Mouse (Mus musculus) heart, embryonic 14.5 days (tissue): ENCODE results near the gene Irf2. TPM values are rescaled to one million over a fixed set of nuclear protein-coding genes. Genes with fewer than 3 reads are reported as not detected.

Experiments
- ATAC-seq: fragments of 200-750 bp; cut with Nextera tagmentation; 2 replicates; pipeline ENCODE4 v1.8.0; 2017; ENCODE audit warnings: low read depth, moderate TSS enrichment; ENCODE audit not compliant: insufficient number of reproducible peaks, insufficient read depth, low FRiP score
- H3K27ac ChIP-seq, 2 experiments: fragments of 200-500 bp in 1 of 2; fragments of 300-500 bp in 1 of 2; sonication (generic) in 1 of 2; replicated peaks in 1 of 2; 2 replicates each; pipeline ENCODE4 v1.5.1; 2012 to 2014; ENCODE audit warnings: low read depth in 2 of 2, low read length in 2 of 2, control low read depth in 1 of 2, mild to moderate bottlenecking in 1 of 2, mixed read lengths in 1 of 2; ENCODE audit not compliant: control insufficient read depth in 1 of 2, insufficient read depth in 1 of 2
- H3K27me3 ChIP-seq: fragments of 300-500 bp; sonication (generic); 2 replicates; pipeline ENCODE4 v1.6.1; 2014; ENCODE audit warnings: mild to moderate bottlenecking, low read length, control low read depth; ENCODE audit not compliant: control insufficient read depth, insufficient read depth
- H3K36me3 ChIP-seq: fragments of 300-500 bp; sonication (generic); 2 replicates; pipeline ENCODE4 v1.6.1; 2014; ENCODE audit warnings: mild to moderate bottlenecking, control low read depth, low read length, mixed read lengths; ENCODE audit not compliant: control insufficient read depth, insufficient read depth
- H3K4me1 ChIP-seq, 2 experiments: fragments of 200-500 bp in 1 of 2; fragments of 300-500 bp in 1 of 2; sonication (generic) in 1 of 2; 2 replicates each; pipeline ENCODE4 v1.6.1; 2012 to 2014; ENCODE audit warnings: low read length in 2 of 2, control low read depth in 1 of 2, mixed read lengths in 1 of 2; ENCODE audit not compliant: control insufficient read depth in 2 of 2, insufficient read depth in 2 of 2
- H3K4me2 ChIP-seq: fragments of 300-500 bp; sonication (generic); 2 replicates; pipeline ENCODE4 v1.6.1; 2014; ENCODE audit warnings: mild to moderate bottlenecking, low read length
- H3K4me3 ChIP-seq, 2 experiments: fragments of 200-500 bp in 1 of 2; fragments of 300-500 bp in 1 of 2; sonication (generic) in 1 of 2; 2 replicates each; pipeline ENCODE4 v1.5.1; 2012 to 2014; ENCODE audit warnings: low read length in 2 of 2, mild to moderate bottlenecking in 2 of 2, control low read depth in 1 of 2, low read depth in 1 of 2, moderate library complexity in 1 of 2; ENCODE audit not compliant: control insufficient read depth in 1 of 2, insufficient read depth in 1 of 2
- H3K9ac ChIP-seq: fragments of 300-500 bp; sonication (generic); 2 replicates; pipeline ENCODE4 v1.6.1; 2014; ENCODE audit warnings: mild to moderate bottlenecking, low read length
- H3K9me3 ChIP-seq: fragments of 300-500 bp; sonication (generic); 2 replicates; pipeline ENCODE4 v1.6.1; 2016; ENCODE audit warnings: low read length, control low read depth; ENCODE audit not compliant: control insufficient read depth
- WGBS: fragments of 180-500 bp; shearing (Covaris S2); extraction: QIAGEN DNeasy Blood & Tissue Kit; methylation state at CpG from one replicate; pipeline ENCODE4 v1.1.7; 2014; 5-methylcytosine and 5-hydroxymethylcytosine counted together
- polyA plus RNA-seq: library from polyadenylated mRNA; unstranded; fragments of >200 nt; fragmentation: Nextera tagmentation; extraction: Ambion mirVana; gene quantifications from 2 replicates; pipeline ENCODE4 v1.2.1, GENCODE M21; 2014

Irf2 gene
- polyA plus RNA-seq, 1 experiment from 2014 or later, result 16.5 TPM

- ATAC-seq, result no peak
- Histone ChIP-seq H3K4me3 (no peak overlapping the region), H3K9ac (no peak overlapping the region), H3K36me3 (peaks cover 30% of the 10 kb centered on the region), H3K27ac (no peak overlapping the region), H3K27me3 (no peaks in the 10 kb centered on the region), H3K9me3 (0 out of 2 replicates have a peak, but pooled peaks cover 4% of the 10 kb centered on the region), H3K4me2 (no peak overlapping the region), H3K4me1 (peaks cover 8 to 15% of the 10 kb centered on the region in 2 experiments)
- 71% methylated on average over 2 of the region's 2 CpGs for WGBS
Observed at GRCm38 (mm10) chr8:46792653-46793052, 53.1 kb downstream of the Irf2 start.

- Histone ChIP-seq H3K4me1 (peaks cover 8 to 15% of the 10 kb centered on the region in 2 experiments), H3K4me2 (no peak overlapping the region), H3K9me3 (0 out of 2 replicates have a peak, but pooled peaks cover 4% of the 10 kb centered on the region), H3K36me3 (peaks cover 36% of the 10 kb centered on the region), H3K4me3 (no peak overlapping the region), H3K27me3 (no peaks in the 10 kb centered on the region), H3K27ac (no peak overlapping the region), H3K9ac (no peak overlapping the region)
- ATAC-seq, result no peak
- 89% methylated on average over 14 of the region's 14 CpGs for WGBS
Observed at GRCm38 (mm10) chr8:46793248-46793647, 53.7 kb downstream of the Irf2 start.

GRCm38 (mm10) chr8:46794317-46794716 lies 54.8 kb downstream of the Irf2 start:
- no peak for ATAC-seq
- Histone ChIP-seq H3K4me3 (no peak overlapping the region), H3K9me3 (no peaks in the 10 kb centered on the region), H3K9ac (no peak overlapping the region), H3K4me2 (no peak overlapping the region), H3K27me3 (no peaks in the 10 kb centered on the region), H3K36me3 (peaks cover 40% of the 10 kb centered on the region), H3K4me1 (peaks cover 8 to 10% of the 10 kb centered on the region in 2 experiments), H3K27ac (no peak overlapping the region)
- WGBS, result 75% methylated on average over 5 of the region's 5 CpGs

- ATAC-seq, result no peak
- H3K9ac ChIP-seq, result no peak overlapping the region
- no peaks in the 10 kb centered on the region for H3K4me1 ChIP-seq
- H3K27me3 ChIP-seq, result no peaks in the 10 kb centered on the region
- no peaks in the 10 kb centered on the region for H3K9me3 ChIP-seq
- no peak overlapping the region for H3K4me2 ChIP-seq
- H3K4me3 ChIP-seq, result no peak overlapping the region
- no peak overlapping the region for H3K27ac ChIP-seq
- WGBS, result 94% methylated on average over 5 of the region's 5 CpGs
- H3K36me3 ChIP-seq, result peaks cover 34% of the 10 kb centered on the region
Observed at GRCm38 (mm10) chr8:46799212-46799611, 59.7 kb downstream of the Irf2 start.

- H3K27ac ChIP-seq, result no peak overlapping the region
- H3K4me3 ChIP-seq, result no peak overlapping the region
- H3K36me3 ChIP-seq, result peaks cover 29% of the 10 kb centered on the region
- H3K4me1 ChIP-seq, result no peaks in the 10 kb centered on the region
- no peaks in the 10 kb centered on the region for H3K27me3 ChIP-seq
- no peak for ATAC-seq
- no peak overlapping the region for H3K9ac ChIP-seq
- no peaks in the 10 kb centered on the region for H3K9me3 ChIP-seq
- 57% methylated on average over 2 of the region's 2 CpGs for WGBS
- no peak overlapping the region for H3K4me2 ChIP-seq
Observed at GRCm38 (mm10) chr8:46799706-46800105, 60.2 kb downstream of the Irf2 start.

- Histone ChIP-seq H3K27me3 (no peaks in the 10 kb centered on the region), H3K27ac (no peak overlapping the region), H3K4me1 (no peaks in the 10 kb centered on the region), H3K4me2 (no peak overlapping the region), H3K36me3 (peaks cover 32% of the 10 kb centered on the region), H3K9me3 (no peaks in the 10 kb centered on the region), H3K9ac (no peak overlapping the region), H3K4me3 (no peak overlapping the region)
- 4% methylated on average over 1 of the region's 1 CpGs for WGBS
- ATAC-seq, result no peak
Observed at GRCm38 (mm10) chr8:46801153-46801684, 61.7 kb downstream of the Irf2 start.

GRCm38 (mm10) chr8:46802009-46802408 lies 62.5 kb downstream of the Irf2 start:
- Histone ChIP-seq H3K4me3 (no peak overlapping the region), H3K27me3 (no peaks in the 10 kb centered on the region), H3K36me3 (peaks cover 33% of the 10 kb centered on the region), H3K9me3 (no peaks in the 10 kb centered on the region), H3K4me1 (no peaks in the 10 kb centered on the region), H3K27ac (no peak overlapping the region), H3K4me2 (no peak overlapping the region), H3K9ac (no peak overlapping the region)
- 68% methylated on average over 2 of the region's 2 CpGs for WGBS
- no peak for ATAC-seq

- no peak for ATAC-seq
- no peak overlapping the region for H3K4me2 ChIP-seq
Observed at GRCm38 (mm10) chr8:46804721-46805120, 65.2 kb downstream of the Irf2 start.

More at GRCm38 (mm10) chr8:46804721-46805120, 65.2 kb downstream of the Irf2 start:
- Histone ChIP-seq H3K27me3 (no peaks in the 10 kb centered on the region), H3K27ac (no peak overlapping the region), H3K36me3 (peaks cover 39% of the 10 kb centered on the region), H3K4me3 (no peak overlapping the region), H3K4me1 (no peaks in the 10 kb centered on the region), H3K9ac (no peak overlapping the region), H3K9me3 (no peaks in the 10 kb centered on the region)
- 89% methylated on average over 5 of the region's 5 CpGs for WGBS
